Mouse (Mus musculus): ENCODE data around the gene Gm5089. TPM values are rescaled to one million over a fixed set of nuclear protein-coding genes. Genes with fewer than 3 reads are reported as not detected.

Gm5089 gene
- polyA plus RNA-seq, 1 experiment from 2014 or later: 0.56 TPM

GRCm38 (mm10) chr14:122475557-122476040 lies 24.7 kb upstream of the Gm5089 start:
- Histone ChIP-seq H3K9me3 (no peaks in the 10 kb centered on the region), H3K4me1 (peaks cover 51% of the 10 kb centered on the region), H3K27ac (replicated peaks) (peak overlapping the region; percentile 82), H3K4me3 (peak overlapping the region; percentile 66), H3K27me3 (replicated peaks; ENCODE audit: low read depth, poor library complexity, severe bottlenecking) (peaks cover 99% of the 10 kb centered on the region), H3K36me3 (replicated peaks) (peaks cover 5% of the 10 kb centered on the region; the same call in 1 of the 2 replicates)
- peak; percentile 69 for DNase-seq (ENCODE audit: low spot score)
- WGBS: under 1% methylated on average over 65 of the region's 65 CpGs

- Histone ChIP-seq H3K9me3 (no peaks in the 10 kb centered on the region), H3K27me3 (replicated peaks; ENCODE audit: low read depth, poor library complexity, severe bottlenecking) (peaks cover 99% of the 10 kb centered on the region)
- WGBS: under 1% methylated on average over 66 of the region's 73 CpGs
These were observed 24.1 kb upstream of the Gm5089 start, which contains the start of gene Zic2 for GRCm38 (mm10) chr14:122474891-122475556. Zic2 (plus strand) TSS chr14:122475435.

GRCm38 (mm10) chr14:122474041-122474890 lies 23.4 kb upstream of the Gm5089 start:
- H3K27me3 ChIP-seq (replicated peaks; ENCODE audit: low read depth, poor library complexity, severe bottlenecking): peaks cover 99% of the 10 kb centered on the region
- H3K4me3 ChIP-seq: peak overlapping the region; percentile 66
- H3K9me3 ChIP-seq: no peaks in the 10 kb centered on the region
- DNase-seq (ENCODE audit: low spot score): peak; percentile 90
- WGBS: under 1% methylated on average over 57 of the region's 57 CpGs
- H3K4me1 ChIP-seq: peaks cover 54% of the 10 kb centered on the region
- peaks cover 5% of the 10 kb centered on the region; the same call in 1 of the 2 replicates for H3K36me3 ChIP-seq (replicated peaks)
- H3K27ac ChIP-seq (replicated peaks): peak overlapping the region; percentile 82

More at GRCm38 (mm10) chr14:122474891-122475556, 24.1 kb upstream of the Gm5089 start, which contains the start of gene Zic2:
- DNase-seq (ENCODE audit: low spot score): peak; percentile 83
- Histone ChIP-seq H3K4me1 (peaks cover 51% of the 10 kb centered on the region), H3K4me3 (peak within 1 kb of the TSS; percentile 66), H3K27ac (replicated peaks) (peak within 1 kb of the TSS; percentile 82), H3K36me3 (replicated peaks) (peaks cover 5% of the 10 kb centered on the region; the same call in 1 of the 2 replicates)

GRCm38 (mm10) chr14:122473211-122473751 lies 22.4 kb upstream of the Gm5089 start:
- Histone ChIP-seq H3K4me1 (peaks cover 56% of the 10 kb centered on the region), H3K36me3 (replicated peaks) (no peaks in the 10 kb centered on the region), H3K27me3 (replicated peaks; ENCODE audit: low read depth, poor library complexity, severe bottlenecking) (peaks cover 100% of the 10 kb centered on the region), H3K4me3 (peak overlapping the region; percentile 66), H3K9me3 (no peaks in the 10 kb centered on the region), H3K27ac (replicated peaks) (peak overlapping the region; percentile 35; the same call in 1 of the 2 replicates)
- DNase-seq (ENCODE audit: low spot score): peak; percentile 56
- WGBS: under 1% methylated on average over 17 of the region's 17 CpGs

- Histone ChIP-seq H3K27me3 (replicated peaks; ENCODE audit: low read depth, poor library complexity, severe bottlenecking) (peaks cover 100% of the 10 kb centered on the region), H3K9me3 (no peaks in the 10 kb centered on the region), H3K36me3 (replicated peaks) (no peaks in the 10 kb centered on the region), H3K27ac (replicated peaks) (no peak overlapping the region), H3K4me3 (peak overlapping the region; percentile 66), H3K4me1 (peaks cover 56% of the 10 kb centered on the region)
- peak; percentile 31 for DNase-seq (ENCODE audit: low spot score)
- WGBS: 1% methylated on average over 5 of the region's 5 CpGs
These were observed 21.7 kb upstream of the Gm5089 start for GRCm38 (mm10) chr14:122472647-122473046.

GRCm38 (mm10) chr14:122472161-122472560 lies 21.2 kb upstream of the Gm5089 start:
- H3K27me3 ChIP-seq (replicated peaks; ENCODE audit: low read depth, poor library complexity, severe bottlenecking): peaks cover 100% of the 10 kb centered on the region
- peaks cover 56% of the 10 kb centered on the region for H3K4me1 ChIP-seq
- H3K36me3 ChIP-seq (replicated peaks): no peaks in the 10 kb centered on the region
- peak overlapping the region; percentile 66; the same call in 1 of the 2 replicates for H3K4me3 ChIP-seq
- WGBS: under 1% methylated on average over 13 of the region's 13 CpGs
- H3K27ac ChIP-seq (replicated peaks): no peak overlapping the region
- peak; percentile 59 for DNase-seq (ENCODE audit: low spot score)
- H3K9me3 ChIP-seq: no peaks in the 10 kb centered on the region

- peak; percentile 40 for DNase-seq (ENCODE audit: low spot score)
- H3K9me3 ChIP-seq: no peaks in the 10 kb centered on the region
- peaks cover 100% of the 10 kb centered on the region for H3K27me3 ChIP-seq (replicated peaks; ENCODE audit: low read depth, poor library complexity, severe bottlenecking)
- H3K4me1 ChIP-seq: peaks cover 55% of the 10 kb centered on the region
- no peak overlapping the region; the same call in 1 of the 2 replicates for H3K4me3 ChIP-seq
- 10% methylated on average over 31 of the region's 31 CpGs for WGBS
- H3K27ac ChIP-seq (replicated peaks): no peak overlapping the region
- no peaks in the 10 kb centered on the region for H3K36me3 ChIP-seq (replicated peaks)
These were observed 20.7 kb upstream of the Gm5089 start for GRCm38 (mm10) chr14:122471449-122472085.

- peak; percentile 63 for DNase-seq (ENCODE audit: low spot score)
- H3K4me3 ChIP-seq: peak overlapping the region; percentile 22
- H3K27me3 ChIP-seq (replicated peaks; ENCODE audit: low read depth, poor library complexity, severe bottlenecking): peaks cover 100% of the 10 kb centered on the region
- no peak overlapping the region for H3K27ac ChIP-seq (replicated peaks)
- H3K36me3 ChIP-seq (replicated peaks): no peaks in the 10 kb centered on the region
- 2% methylated on average over 28 of the region's 28 CpGs for WGBS
- peaks cover 46% of the 10 kb centered on the region for H3K4me1 ChIP-seq
- H3K9me3 ChIP-seq: no peaks in the 10 kb centered on the region
These were observed 18.2 kb upstream of the Gm5089 start for GRCm38 (mm10) chr14:122468971-122469755.

GRCm38 (mm10) chr14:122467926-122468841 lies 17.3 kb upstream of the Gm5089 start:
- WGBS: 3% methylated on average over 23 of the region's 23 CpGs
- Histone ChIP-seq H3K36me3 (replicated peaks) (no peaks in the 10 kb centered on the region), H3K9me3 (no peaks in the 10 kb centered on the region), H3K4me3 (peak overlapping the region; percentile 22; the same call in 1 of the 2 replicates), H3K27ac (replicated peaks) (no peak overlapping the region), H3K4me1 (peaks cover 46% of the 10 kb centered on the region), H3K27me3 (replicated peaks; ENCODE audit: low read depth, poor library complexity, severe bottlenecking) (peaks cover 100% of the 10 kb centered on the region)
- DNase-seq (ENCODE audit: low spot score): peak; percentile 63

GRCm38 (mm10) chr14:122466756-122467362 lies 15.9 kb upstream of the Gm5089 start:
- Histone ChIP-seq H3K27me3 (replicated peaks; ENCODE audit: low read depth, poor library complexity, severe bottlenecking) (peaks cover 100% of the 10 kb centered on the region), H3K4me3 (no peak overlapping the region), H3K9me3 (no peaks in the 10 kb centered on the region), H3K4me1 (peaks cover 51% of the 10 kb centered on the region), H3K36me3 (replicated peaks) (no peaks in the 10 kb centered on the region), H3K27ac (replicated peaks) (no peak overlapping the region)
- 53% methylated on average over 7 of the region's 7 CpGs for WGBS
- no peak for DNase-seq (ENCODE audit: low spot score)
